7 mouse cellular contexts compared by ENCODE assay signal in the genomic region with DNA sequence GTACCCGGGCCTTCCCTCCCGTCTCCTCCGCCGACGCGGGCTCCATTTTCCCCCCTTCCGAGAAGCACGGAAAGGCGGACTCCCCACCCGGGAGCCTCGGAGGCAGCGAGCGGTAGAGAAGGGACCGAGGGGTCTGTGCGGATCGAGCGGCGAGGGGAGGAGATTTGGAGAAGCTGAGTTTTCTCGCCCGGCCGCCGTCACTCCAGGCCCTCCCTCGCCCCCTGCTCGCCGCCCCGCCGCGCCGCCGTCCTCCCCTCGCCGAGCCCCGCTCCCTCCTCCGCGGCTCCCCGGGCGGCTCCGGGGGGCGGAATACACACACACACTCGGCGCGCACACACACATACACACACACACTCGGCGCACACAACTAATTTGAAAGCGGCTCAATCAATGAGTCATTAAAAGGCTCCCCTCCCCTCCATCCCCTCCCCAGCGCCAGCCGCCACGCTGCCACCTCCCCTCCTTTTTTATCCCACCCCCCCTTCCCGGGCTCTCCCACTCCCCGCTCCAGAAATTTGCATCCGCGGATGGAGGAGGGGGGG. TPM values are rescaled to one million over a fixed set of nuclear protein-coding genes. Genes with fewer than 3 reads are reported as not detected.
A peak's percentile ranks its signal among the peaks of the same experiment; 100 is the strongest.
DNase-seq lines count a peak whose midpoint lies in the region; ATAC-seq lines count a peak whose summit lies in the region.

No protein-coding gene starts in this region.

- peak overlapping the region; percentile 100 for H3K27ac ChIP-seq in midbrain, embryonic 10.5 days (replicated peaks)

- WGBS in midbrain, embryonic 10.5 days = under 1% methylated on average over 40 of the region's 52 CpGs

- no peaks in the 10 kb centered on the region for H3K9me3 ChIP-seq in midbrain, embryonic 10.5 days (replicated peaks)

- H3K4me3 ChIP-seq in midbrain, embryonic 10.5 days = peak overlapping the region; percentile 96

- H3K4me1 ChIP-seq in midbrain, embryonic 10.5 days = peaks cover 36% of the 10 kb centered on the region

- peak; percentile 76 to 82 for DNase-seq in adrenal gland, adult 18-20 months (ENCODE audit: low spot score in 2 of 2)
- peak; percentile 81 for DNase-seq in embryo, embryonic 10 days (ENCODE audit: low spot score)
- peak; percentile 85 for DNase-seq in gastrocnemius, postnatal 10 days
- DNase-seq in left cerebral cortex, postnatal 25 days (ENCODE audit: low spot score in 2 of 2) = peak; percentile 81 to 82
- DNase-seq in midbrain, embryonic 10.5 days (ENCODE audit: low spot score) = peak; percentile 86
- DNase-seq in right cerebral cortex, postnatal 4 days = peak; percentile 80

- intact Hi-C loops in left cerebral cortex, postnatal 25 days (cut with DNase I) = loop anchor here (1.0 to 2.0 kb wide), 2 partner anchors 33 to 75 kb away; partner anchors contain the start of genes Rpl7l1 and Tbcc

- no peaks in the 10 kb centered on the region for H3K27me3 ChIP-seq in midbrain, embryonic 10.5 days (ENCODE audit: low read depth, poor library complexity, severe bottlenecking)

- peaks cover 5% of the 10 kb centered on the region; the same call in 1 of the 2 replicates for H3K36me3 ChIP-seq in midbrain, embryonic 10.5 days

- ATAC-seq in inflammation-experienced regulatory T-cells, adult 6 months = peak; percentile 25

RNA-seq across cellular contexts. Expression of gene Bicral, which starts 0.8 kb away (rescaled TPM):
- total RNA-seq in adrenal gland, adult 18-20 months (2021) = 10 to 100 TPM; 16.7 to 18.2 TPM
- total RNA-seq in gastrocnemius, postnatal 10 days (2021) = 10 to 100 TPM in 1 of 2 experiments, 1 to 10 TPM in 1; 8.7 to 15.1 TPM
- polyA plus RNA-seq in inflammation-experienced regulatory T-cells, adult 6 months (2017; shearing (Covaris generic)) = 1 to 10 TPM; 7.6 to 9.2 (median 9.1) TPM
- 10 to 100 TPM; 41.6 to 49.7 TPM for total RNA-seq in left cerebral cortex, postnatal 25 days (2021)
- 3.1 and 4.4 TPM in 2 replicates for polyA plus RNA-seq in midbrain, embryonic 10.5 days (2016; fragmentation: Nextera tagmentation; extraction: Ambion mirVana)

RNA-seq across cellular contexts. Expression of gene Tbcc, which starts 33.1 kb away (rescaled TPM):
- total RNA-seq in adrenal gland, adult 18-20 months (2021) = 10 to 100 TPM; 19.6 to 23.9 TPM
- total RNA-seq in gastrocnemius, postnatal 10 days (2021) = 10 to 100 TPM; 15.4 to 17.7 TPM
- polyA plus RNA-seq in inflammation-experienced regulatory T-cells, adult 6 months (2017; shearing (Covaris generic)) = 10 to 100 TPM in 1 of 3 experiments, 1 to 10 TPM in 2; 9.6 to 10.5 (median 9.9) TPM
- 10 to 100 TPM; 32.4 to 36.7 TPM for total RNA-seq in left cerebral cortex, postnatal 25 days (2021)
- 55.9 and 57.7 TPM in 2 replicates for polyA plus RNA-seq in midbrain, embryonic 10.5 days (2016; fragmentation: Nextera tagmentation; extraction: Ambion mirVana)

RNA-seq across cellular contexts. Expression of gene Prph2, which starts 52.8 kb away (rescaled TPM):
- not detected for total RNA-seq in adrenal gland, adult 18-20 months (2021)
- total RNA-seq in gastrocnemius, postnatal 10 days (2021) = not detected
- polyA plus RNA-seq in inflammation-experienced regulatory T-cells, adult 6 months (2017; shearing (Covaris generic)) = not detected
- total RNA-seq in left cerebral cortex, postnatal 25 days (2021) = not detected
- not detected in 2 replicates for polyA plus RNA-seq in midbrain, embryonic 10.5 days (2016; fragmentation: Nextera tagmentation; extraction: Ambion mirVana)

Comparison
In these comparisons a context has a peak if more than half of its experiments do, and no peak if none do; other contexts are left out.
1. Peak in every context shown above with its lines: DNase-seq, ATAC-seq, H3K4me3 ChIP-seq and H3K27ac ChIP-seq.